Mouse (Mus musculus) heart, embryonic 11.5 days (tissue): ENCODE data around the gene Cmip. TPM values are rescaled to one million over a fixed set of nuclear protein-coding genes. Genes with fewer than 3 reads are reported as not detected.
A peak's percentile ranks its signal among the peaks of the same experiment; 100 is the strongest.

Source experiments
- ATAC-seq: fragments of 200-750 bp; cut with Nextera tagmentation; replicated peaks from 2 replicates; pipeline ENCODE4 v1.8.0; 2017; ENCODE audit warnings: moderate library complexity; ENCODE audit not compliant: insufficient number of reproducible peaks, low FRiP score, low TSS enrichment
- H3K27ac ChIP-seq: fragments of 300-500 bp; sonication (generic); 2 replicates; pipeline ENCODE4 v1.5.1; 2014; ENCODE audit warnings: mild to moderate bottlenecking, low read depth, low read length
- H3K27me3 ChIP-seq: fragments of 300-500 bp; sonication (generic); 2 replicates; pipeline ENCODE4 v1.6.1; 2014; ENCODE audit warnings: mild to moderate bottlenecking, low read length, mixed read lengths; ENCODE audit not compliant: control insufficient read depth, insufficient read depth
- H3K36me3 ChIP-seq: fragments of 300-500 bp; sonication (generic); 2 replicates; pipeline ENCODE4 v1.6.1; 2014; ENCODE audit warnings: mild to moderate bottlenecking, low read length, moderate library complexity, mixed read lengths; ENCODE audit not compliant: control insufficient read depth, insufficient read depth
- H3K4me1 ChIP-seq: fragments of 300-500 bp; sonication (generic); 2 replicates; pipeline ENCODE4 v1.6.1; 2014; ENCODE audit warnings: low read length; ENCODE audit not compliant: control insufficient read depth, insufficient read depth
- H3K4me2 ChIP-seq: fragments of 300-500 bp; sonication (generic); 2 replicates; pipeline ENCODE4 v1.6.1; 2014; ENCODE audit warnings: mild to moderate bottlenecking, moderate library complexity
- H3K4me3 ChIP-seq: fragments of 300-500 bp; sonication (generic); 2 replicates; pipeline ENCODE4 v1.5.1; 2014; ENCODE audit warnings: low read depth, low read length
- H3K9ac ChIP-seq: fragments of 300-500 bp; sonication (generic); 2 replicates; pipeline ENCODE4 v1.6.1; 2014; ENCODE audit warnings: mild to moderate bottlenecking, low read depth, low read length, moderate library complexity
- H3K9me3 ChIP-seq: fragments of 300-500 bp; sonication (generic); replicated peaks from 2 replicates; pipeline ENCODE4 v1.6.1; 2016; ENCODE audit warnings: low read length; ENCODE audit not compliant: control insufficient read depth
- WGBS: fragments of 180-500 bp; shearing (Covaris S2); extraction: QIAGEN DNeasy Blood & Tissue Kit; methylation state at CpG from one replicate; pipeline ENCODE4 v1.1.7; 2014; ENCODE audit not compliant: insufficient replicate concordance; 5-methylcytosine and 5-hydroxymethylcytosine counted together
- polyA plus RNA-seq: library from polyadenylated mRNA; unstranded; fragments of >200 nt; fragmentation: Nextera tagmentation; extraction: Ambion mirVana; gene quantifications from 2 replicates; pipeline ENCODE4 v1.2.1, GENCODE M21; 2014

Gene Cmip
- polyA plus RNA-seq, 1 experiment from 2014 or later = 8.6 TPM

DNA sequence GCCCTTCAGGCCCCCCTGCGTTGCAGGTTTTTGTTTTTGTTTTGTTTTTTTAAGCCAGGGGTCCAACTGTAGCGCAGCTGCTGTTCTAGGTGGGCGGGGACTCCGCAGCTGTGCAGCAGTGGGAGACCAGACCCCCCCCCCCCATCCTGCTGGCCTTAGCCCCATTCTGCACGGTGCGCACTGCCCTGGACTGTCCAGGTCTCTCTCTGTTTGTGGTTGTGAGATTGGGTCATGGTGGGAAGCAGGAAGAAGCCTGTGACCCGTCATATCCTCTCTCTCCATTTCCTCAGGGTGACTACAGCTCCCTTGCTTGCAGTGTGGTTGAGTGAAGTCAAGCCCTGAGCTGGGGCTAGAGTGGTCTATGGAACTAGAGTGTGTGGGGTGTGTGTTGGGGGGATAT lies 114.3 kb downstream of the Cmip start:
- 73% methylated on average over 7 of the region's 7 CpGs for WGBS
- no peak overlapping the region for H3K9ac ChIP-seq
- H3K27me3 ChIP-seq = no peaks in the 10 kb centered on the region
- ATAC-seq = 0 out of 2 replicates have a peak, but pooled peaks have one; percentile 7
- H3K36me3 ChIP-seq = no peaks in the 10 kb centered on the region
- no peak overlapping the region for H3K4me3 ChIP-seq
- no peaks in the 10 kb centered on the region for H3K9me3 ChIP-seq
- H3K4me1 ChIP-seq = peaks cover 36% of the 10 kb centered on the region
- H3K27ac ChIP-seq = no peak overlapping the region
- no peak overlapping the region for H3K4me2 ChIP-seq

DNA sequence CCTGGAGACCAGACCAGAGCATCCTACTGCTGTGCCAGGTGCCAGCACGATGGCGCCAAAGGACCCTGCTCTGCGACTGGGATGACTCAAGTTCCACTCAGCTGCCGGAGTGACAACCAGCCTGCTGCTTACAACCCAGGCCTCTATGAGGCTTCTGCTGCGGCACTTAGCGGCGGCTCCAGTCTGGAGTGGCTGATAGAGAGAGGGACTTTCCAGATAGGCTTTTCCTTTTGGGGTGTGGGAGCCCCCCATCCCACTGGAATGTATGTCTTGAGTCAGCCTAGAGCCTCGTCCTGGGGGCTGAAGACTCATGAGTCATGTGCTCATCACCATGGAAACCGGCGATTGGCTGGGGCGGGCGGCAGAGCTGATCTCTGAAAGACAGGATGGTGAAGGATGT lies 115.2 kb downstream of the Cmip start:
- H3K4me2 ChIP-seq = no peak overlapping the region
- H3K27ac ChIP-seq = no peak overlapping the region
- peaks cover 33% of the 10 kb centered on the region for H3K4me1 ChIP-seq
- WGBS = 57% methylated on average over 12 of the region's 12 CpGs
- H3K9ac ChIP-seq = no peak overlapping the region
- no peaks in the 10 kb centered on the region for H3K9me3 ChIP-seq
- ATAC-seq = no peak
- no peaks in the 10 kb centered on the region for H3K27me3 ChIP-seq
- H3K4me3 ChIP-seq = no peak overlapping the region
- no peaks in the 10 kb centered on the region for H3K36me3 ChIP-seq

DNA sequence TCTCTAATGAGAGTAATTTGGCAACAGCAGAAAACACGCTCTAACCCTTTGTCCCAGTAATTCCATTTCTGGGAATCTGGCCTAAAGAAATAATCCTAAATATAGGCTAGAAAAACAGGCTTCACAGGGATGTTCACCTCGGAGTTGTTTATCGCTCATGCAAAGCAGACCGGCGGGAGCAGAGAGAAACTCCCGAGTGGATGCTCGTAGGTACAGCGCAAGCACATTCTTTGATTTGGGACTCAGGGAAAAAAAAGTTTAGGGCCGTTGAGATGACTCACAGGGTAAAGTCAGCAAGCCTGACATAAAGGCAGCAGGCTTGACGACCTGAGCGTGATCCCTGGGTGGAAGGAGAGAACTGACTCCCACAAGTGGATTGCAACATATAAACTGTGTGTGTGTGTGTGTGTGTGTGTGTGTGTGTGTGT lies 116.2 kb downstream of the Cmip start:
- no peak overlapping the region for H3K27ac ChIP-seq

DNA sequence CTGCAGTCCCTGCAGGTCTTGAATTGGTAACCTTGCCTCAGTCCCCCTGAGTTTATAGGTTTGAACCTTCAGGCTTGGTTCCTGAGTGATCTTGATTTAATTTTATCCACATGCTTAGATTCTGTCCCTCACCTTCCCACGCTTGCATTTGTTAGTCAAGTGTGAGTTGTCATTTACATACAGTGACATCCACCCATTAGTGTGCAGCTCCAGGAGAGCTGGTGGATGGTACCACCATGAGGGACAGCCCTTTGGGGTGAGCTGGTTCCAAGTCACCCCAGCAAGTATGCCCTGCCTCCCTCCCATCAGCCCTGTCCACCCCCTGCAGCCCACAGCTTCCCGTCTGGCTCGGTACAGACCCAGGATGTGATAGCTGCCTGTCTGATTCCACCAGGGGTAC lies 117.2 kb downstream of the Cmip start:
- no peaks in the 10 kb centered on the region for H3K9me3 ChIP-seq
- H3K4me2 ChIP-seq = no peak overlapping the region
- H3K27ac ChIP-seq = no peak overlapping the region
- H3K4me3 ChIP-seq = no peak overlapping the region
- no peaks in the 10 kb centered on the region for H3K36me3 ChIP-seq
- WGBS = 56% methylated on average over 3 of the region's 3 CpGs
- no peaks in the 10 kb centered on the region for H3K27me3 ChIP-seq
- H3K9ac ChIP-seq = no peak overlapping the region
- no peak for ATAC-seq
- H3K4me1 ChIP-seq = peaks cover 30% of the 10 kb centered on the region

More for the DNA sequence above, 116.2 kb downstream of the Cmip start:
- no peak for ATAC-seq
- Histone ChIP-seq H3K36me3 (no peaks in the 10 kb centered on the region), H3K4me2 (no peak overlapping the region), H3K9ac (no peak overlapping the region), H3K9me3 (no peaks in the 10 kb centered on the region), H3K4me3 (no peak overlapping the region), H3K27me3 (no peaks in the 10 kb centered on the region), H3K4me1 (peaks cover 32% of the 10 kb centered on the region)
- 63% methylated on average over 11 of the region's 11 CpGs for WGBS

DNA sequence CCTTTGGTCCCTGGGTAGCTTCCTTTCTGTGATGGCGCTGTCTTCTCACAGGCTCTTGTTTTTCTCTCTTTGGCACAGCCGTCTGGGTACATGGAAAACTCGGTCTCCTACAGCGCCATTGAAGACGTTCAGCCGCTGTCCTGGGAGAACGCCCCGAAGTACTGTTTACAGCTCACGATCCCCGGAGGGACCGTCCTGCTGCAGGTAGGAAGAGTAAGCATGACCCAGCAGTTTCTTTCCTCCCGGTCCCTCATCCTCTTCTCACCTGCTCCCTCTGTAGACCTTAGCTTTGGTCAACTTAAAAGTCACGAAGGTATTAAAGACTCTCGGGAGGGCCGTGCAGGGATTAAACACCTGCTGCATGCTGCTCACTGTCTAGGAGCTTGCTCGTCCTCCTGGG lies 120.1 kb downstream of the Cmip start:
- Histone ChIP-seq H3K4me2 (no peak overlapping the region), H3K4me3 (no peak overlapping the region), H3K27me3 (no peaks in the 10 kb centered on the region), H3K9ac (no peak overlapping the region), H3K9me3 (no peaks in the 10 kb centered on the region), H3K27ac (no peak overlapping the region), H3K36me3 (no peaks in the 10 kb centered on the region), H3K4me1 (peaks cover 11% of the 10 kb centered on the region)
- 76% methylated on average over 16 of the region's 16 CpGs for WGBS
- ATAC-seq = no peak

DNA sequence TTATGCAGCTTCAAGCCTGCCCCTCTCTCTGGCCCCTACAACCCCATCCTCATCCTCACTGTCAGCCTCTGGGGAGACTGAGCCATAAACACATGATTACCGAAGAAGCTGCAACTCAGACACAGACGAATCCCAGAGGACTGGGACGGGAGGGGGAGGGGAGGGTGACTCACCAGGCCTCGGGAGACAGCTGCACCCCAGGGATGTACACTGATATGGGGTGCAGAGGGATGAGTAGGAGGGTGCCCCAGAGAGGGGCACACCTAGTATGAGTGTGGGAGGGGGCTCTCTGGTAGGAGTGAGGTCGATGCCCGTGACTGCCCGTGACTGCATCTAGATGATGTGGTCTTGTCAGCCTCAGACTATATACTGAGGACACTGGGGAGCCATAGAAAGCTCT lies 121.8 kb downstream of the Cmip start:
- Histone ChIP-seq H3K9ac (no peak overlapping the region), H3K4me3 (no peak overlapping the region), H3K9me3 (no peaks in the 10 kb centered on the region), H3K27ac (no peak overlapping the region), H3K4me2 (no peak overlapping the region), H3K36me3 (no peaks in the 10 kb centered on the region), H3K27me3 (no peaks in the 10 kb centered on the region), H3K4me1 (peaks cover 2% of the 10 kb centered on the region; the same call in 1 of the 2 replicates)
- ATAC-seq = no peak
- 72% methylated on average over 7 of the region's 7 CpGs for WGBS

DNA sequence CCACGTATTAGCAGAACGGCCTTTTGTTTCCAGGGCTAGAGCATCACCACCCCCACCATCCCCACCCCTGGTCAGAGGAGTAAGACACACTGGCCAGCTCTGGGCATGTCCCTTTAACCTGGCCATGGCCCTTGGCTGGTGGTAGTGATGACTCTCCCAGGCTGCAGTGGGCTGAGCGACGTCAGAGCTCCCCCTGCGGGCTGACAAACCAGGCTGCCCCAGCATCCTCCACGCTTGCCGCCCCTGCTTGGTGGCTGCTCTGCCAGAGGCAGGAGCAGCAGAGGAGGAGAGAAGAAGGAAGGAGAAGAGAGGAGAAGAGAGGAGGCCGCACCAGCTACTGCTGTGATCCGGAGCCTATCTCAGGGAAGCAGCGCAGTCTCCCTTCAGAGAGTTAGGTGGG lies 122.3 kb downstream of the Cmip start:
- Histone ChIP-seq H3K9me3 (no peaks in the 10 kb centered on the region), H3K9ac (no peak overlapping the region), H3K4me2 (no peak overlapping the region), H3K4me3 (no peak overlapping the region), H3K27me3 (no peaks in the 10 kb centered on the region), H3K27ac (no peak overlapping the region), H3K4me1 (peaks cover 2% of the 10 kb centered on the region; the same call in 1 of the 2 replicates), H3K36me3 (no peaks in the 10 kb centered on the region; the same call in 1 of the 2 replicates)
- WGBS = 43% methylated on average over 10 of the region's 10 CpGs
- no peak for ATAC-seq

DNA sequence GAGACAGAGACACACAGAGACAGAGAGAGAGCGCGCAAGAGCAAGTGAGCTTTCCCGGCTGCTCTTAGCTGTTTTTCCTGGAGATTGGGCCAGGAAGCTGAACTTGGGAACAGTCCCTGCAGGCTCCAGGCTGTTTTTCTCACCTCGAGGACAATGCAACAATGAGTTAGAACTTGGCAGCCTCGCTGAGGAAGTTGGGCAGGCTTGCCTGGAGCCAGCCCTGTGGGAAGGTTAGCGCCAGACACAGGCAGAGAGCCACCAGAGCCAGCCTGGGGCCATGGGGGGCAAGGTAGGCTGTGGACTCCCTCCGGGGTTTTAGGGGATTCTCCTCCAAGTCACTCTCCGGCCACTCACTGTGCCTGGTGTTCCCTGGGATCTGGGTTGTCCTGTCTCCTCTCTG lies 123.9 kb downstream of the Cmip start:
- H3K4me2 ChIP-seq = no peak overlapping the region
- H3K9me3 ChIP-seq = no peaks in the 10 kb centered on the region
- 63% methylated on average over 8 of the region's 8 CpGs for WGBS
- ATAC-seq = no peak
- peak overlapping the region; percentile 6; the same call in 1 of the 2 replicates for H3K27ac ChIP-seq
- H3K9ac ChIP-seq = no peak overlapping the region
- H3K27me3 ChIP-seq = no peaks in the 10 kb centered on the region
- no peaks in the 10 kb centered on the region; the same call in 1 of the 2 replicates for H3K36me3 ChIP-seq
- no peak overlapping the region for H3K4me3 ChIP-seq
- H3K4me1 ChIP-seq = peaks cover 2% of the 10 kb centered on the region; the same call in 1 of the 2 replicates

DNA sequence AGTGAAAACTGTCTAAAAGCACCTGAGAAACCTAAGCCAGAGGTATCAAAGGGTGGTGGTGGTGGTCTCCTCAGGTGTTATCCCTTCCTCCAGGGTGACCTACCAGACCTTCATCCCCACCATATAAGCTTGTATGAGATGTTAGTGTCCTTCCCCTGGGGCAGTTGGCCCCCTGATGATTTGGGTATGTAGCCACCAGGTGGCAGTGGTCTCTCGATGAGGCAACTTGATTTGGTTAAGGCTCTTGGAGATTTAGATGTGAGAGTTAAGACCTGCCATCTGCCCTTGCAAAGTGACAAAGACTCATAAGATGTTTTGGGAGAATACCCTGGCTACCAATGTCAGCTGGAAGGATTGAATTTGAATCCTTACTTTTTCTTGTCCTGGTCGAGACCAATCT lies 129.3 kb downstream of the Cmip start:
- WGBS = 67% methylated on average over 2 of the region's 2 CpGs
- Histone ChIP-seq H3K4me3 (no peak overlapping the region), H3K4me2 (no peak overlapping the region), H3K9ac (no peak overlapping the region), H3K36me3 (no peaks in the 10 kb centered on the region; the same call in 1 of the 2 replicates), H3K9me3 (no peaks in the 10 kb centered on the region), H3K27me3 (no peaks in the 10 kb centered on the region), H3K27ac (no peak overlapping the region), H3K4me1 (peaks cover 14% of the 10 kb centered on the region)
- no peak for ATAC-seq
